Mouse (Mus musculus) midbrain, embryonic 13.5 days (tissue): ENCODE results near the gene Ecel1. TPM values are rescaled to one million over a fixed set of nuclear protein-coding genes. Genes with fewer than 3 reads are reported as not detected.

ENCODE experiments used
- ATAC-seq: fragments of 200-750 bp; cut with Nextera tagmentation; 2 replicates; pipeline ENCODE4 v1.8.0; 2017; ENCODE audit warnings: mild to moderate bottlenecking, moderate TSS enrichment, moderate library complexity
- H3K27ac ChIP-seq: fragments of 300-500 bp; sonication (generic); 2 replicates; pipeline ENCODE4 v1.5.1; 2015; ENCODE audit warnings: inconsistent platforms, mild to moderate bottlenecking, moderate library complexity
- H3K27me3 ChIP-seq: fragments of 300-500 bp; sonication (generic); 2 replicates; pipeline ENCODE4 v1.6.1; 2015; ENCODE audit warnings: mild to moderate bottlenecking, inconsistent platforms
- H3K36me3 ChIP-seq: fragments of 300-500 bp; sonication (generic); 2 replicates; pipeline ENCODE4 v1.6.1; 2015; ENCODE audit warnings: mild to moderate bottlenecking, inconsistent platforms
- H3K4me1 ChIP-seq: fragments of 300-500 bp; sonication (generic); replicated peaks from 2 replicates; pipeline ENCODE4 v1.6.1; 2015; ENCODE audit warnings: inconsistent platforms
- H3K4me2 ChIP-seq: fragments of 300-500 bp; sonication (generic); replicated peaks from 2 replicates; pipeline ENCODE4 v1.6.1; 2015; ENCODE audit warnings: moderate library complexity, mild to moderate bottlenecking, inconsistent platforms
- H3K4me3 ChIP-seq: fragments of 300-500 bp; sonication (generic); replicated peaks from 2 replicates; pipeline ENCODE4 v1.5.1; 2015; ENCODE audit warnings: mild to moderate bottlenecking, inconsistent platforms
- H3K9ac ChIP-seq: fragments of 300-500 bp; sonication (generic); replicated peaks from 2 replicates; pipeline ENCODE4 v1.6.1; 2015; ENCODE audit warnings: mild to moderate bottlenecking, inconsistent platforms
- H3K9me3 ChIP-seq: fragments of 300-500 bp; sonication (generic); 2 replicates; pipeline ENCODE4 v1.6.1; 2016; ENCODE audit warnings: mild to moderate bottlenecking, inconsistent platforms
- WGBS: fragments of 180-500 bp; shearing (Covaris S2); methylation state at CpG from one replicate; pipeline ENCODE4 v1.1.7; 2015; 5-methylcytosine and 5-hydroxymethylcytosine counted together
- polyA plus RNA-seq: library from polyadenylated mRNA; unstranded; fragments of >200 nt; fragmentation: Nextera tagmentation; extraction: Ambion mirVana; gene quantifications from 2 replicates; pipeline ENCODE4 v1.2.1, GENCODE M21; 2015

Ecel1 gene
- polyA plus RNA-seq, 1 experiment from 2014 or later: 15.0 TPM

GRCm38 (mm10) chr1:87186261-87187036 is 30.1 kb upstream of the Ecel1 start:
- peaks cover 21% of the 10 kb centered on the region for H3K4me1 ChIP-seq
- WGBS: 1% methylated on average over 54 of the region's 54 CpGs
- H3K27ac ChIP-seq: no peak overlapping the region
- H3K9ac ChIP-seq: peak overlapping the region; percentile 55
- H3K4me2 ChIP-seq: peak overlapping the region; percentile 72
- no peaks in the 10 kb centered on the region for H3K36me3 ChIP-seq
- H3K9me3 ChIP-seq: no peaks in the 10 kb centered on the region
- H3K27me3 ChIP-seq: peaks cover 55% of the 10 kb centered on the region
- peak; percentile 71 for ATAC-seq
- H3K4me3 ChIP-seq: peak overlapping the region; percentile 45

GRCm38 (mm10) chr1:87185526-87185925 is 29.2 kb upstream of the Ecel1 start:
- peaks cover 21% of the 10 kb centered on the region for H3K4me1 ChIP-seq
- no peak overlapping the region for H3K9ac ChIP-seq
- peaks cover 59% of the 10 kb centered on the region for H3K27me3 ChIP-seq
- H3K4me3 ChIP-seq: no peak overlapping the region
- 0 out of 2 replicates have a peak overlapping the region, but pooled peaks have one; percentile 72 for H3K4me2 ChIP-seq
- 12% methylated on average over 13 of the region's 13 CpGs for WGBS
- no peak overlapping the region for H3K27ac ChIP-seq
- H3K9me3 ChIP-seq: no peaks in the 10 kb centered on the region
- no peak for ATAC-seq
- H3K36me3 ChIP-seq: no peaks in the 10 kb centered on the region

- ATAC-seq: peak; percentile 24; the same call in 1 of the 2 replicates
- H3K27me3 ChIP-seq: peaks cover 63% of the 10 kb centered on the region
- no peak overlapping the region for H3K27ac ChIP-seq
- WGBS: 10% methylated on average over 20 of the region's 20 CpGs
- H3K36me3 ChIP-seq: no peaks in the 10 kb centered on the region
- peaks cover 21% of the 10 kb centered on the region for H3K4me1 ChIP-seq
- no peak overlapping the region for H3K4me3 ChIP-seq
- no peak overlapping the region for H3K9ac ChIP-seq
- no peaks in the 10 kb centered on the region for H3K9me3 ChIP-seq
- peak overlapping the region; percentile 26 for H3K4me2 ChIP-seq
These were observed 28.4 kb upstream of the Ecel1 start for GRCm38 (mm10) chr1:87184751-87185139.

GRCm38 (mm10) chr1:87183998-87184750 is 27.9 kb upstream of the Ecel1 start:
- ATAC-seq: peak; percentile 4; the same call in 1 of the 2 replicates
- WGBS: 30% methylated on average over 15 of the region's 15 CpGs
- H3K27ac ChIP-seq: no peak overlapping the region
- no peak overlapping the region for H3K9ac ChIP-seq
- H3K27me3 ChIP-seq: peaks cover 63% of the 10 kb centered on the region
- H3K4me3 ChIP-seq: no peak overlapping the region
- no peaks in the 10 kb centered on the region for H3K9me3 ChIP-seq
- peaks cover 21% of the 10 kb centered on the region for H3K4me1 ChIP-seq
- no peaks in the 10 kb centered on the region for H3K36me3 ChIP-seq
- peak overlapping the region; percentile 26 for H3K4me2 ChIP-seq

DNA sequence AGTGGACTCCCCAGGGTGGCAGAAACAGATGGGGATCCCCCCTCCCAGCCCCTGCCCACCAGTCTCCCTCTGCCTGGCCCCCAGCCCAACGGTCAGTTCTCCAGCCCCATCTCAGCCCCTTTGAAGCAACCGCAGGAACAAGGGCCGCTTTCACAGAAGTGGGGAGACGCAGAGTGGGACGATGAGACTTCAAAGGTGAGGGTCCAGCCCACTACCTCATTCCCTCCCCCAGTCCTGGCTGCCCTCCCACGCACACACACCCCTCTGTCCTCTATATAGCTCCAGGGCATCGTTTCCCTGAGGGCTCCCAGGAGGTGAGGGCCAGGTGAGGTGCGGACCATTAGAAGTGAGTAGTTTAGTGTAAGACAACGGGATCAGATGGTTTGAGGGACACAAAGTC is 26.7 kb upstream of the Ecel1 start, which contains the start of gene Prss56:
TSS of gene Prss56 (plus strand) at position 301 of the 400 bp plus-strand sequence.
- H3K4me2 ChIP-seq: no peak within 1 kb of the TSS
- peaks cover 21% of the 10 kb centered on the region for H3K4me1 ChIP-seq
- H3K9me3 ChIP-seq: no peaks in the 10 kb centered on the region
- no peaks in the 10 kb centered on the region for H3K36me3 ChIP-seq
- no peak within 1 kb of the TSS for H3K9ac ChIP-seq
- H3K27me3 ChIP-seq: peaks cover 54% of the 10 kb centered on the region
- no peak within 1 kb of the TSS for H3K4me3 ChIP-seq
- no peak within 1 kb of the TSS for H3K27ac ChIP-seq
- 63% methylated on average over 9 of the region's 9 CpGs for WGBS
- no peak for ATAC-seq

GRCm38 (mm10) chr1:87180896-87181295 is 24.6 kb upstream of the Ecel1 start:
- Histone ChIP-seq H3K36me3 (no peaks in the 10 kb centered on the region), H3K4me2 (no peak overlapping the region), H3K9me3 (no peaks in the 10 kb centered on the region), H3K27ac (no peak overlapping the region), H3K4me3 (no peak overlapping the region), H3K9ac (no peak overlapping the region), H3K27me3 (peaks cover 49% of the 10 kb centered on the region), H3K4me1 (peaks cover 16% of the 10 kb centered on the region)
- no peak for ATAC-seq
- 62% methylated on average over 5 of the region's 5 CpGs for WGBS

GRCm38 (mm10) chr1:87175852-87176292 is 19.6 kb upstream of the Ecel1 start:
- Histone ChIP-seq H3K4me3 (no peak overlapping the region), H3K27ac (peak overlapping the region; percentile 36; the same call in 1 of the 2 replicates), H3K9ac (no peak overlapping the region), H3K27me3 (0 out of 2 replicates have a peak, but pooled peaks cover 21% of the 10 kb centered on the region), H3K9me3 (no peaks in the 10 kb centered on the region), H3K4me1 (peaks cover 32% of the 10 kb centered on the region), H3K4me2 (peak overlapping the region; percentile 14; the same call in 1 of the 2 replicates), H3K36me3 (no peaks in the 10 kb centered on the region)
- 3% methylated on average over 11 of the region's 11 CpGs for WGBS
- peak; percentile 87 for ATAC-seq

GRCm38 (mm10) chr1:87174006-87174955 is 18.0 kb upstream of the Ecel1 start:
- H3K27me3 ChIP-seq: 0 out of 2 replicates have a peak, but pooled peaks cover 18% of the 10 kb centered on the region
- 24% methylated on average over 28 of the region's 28 CpGs for WGBS

GRCm38 (mm10) chr1:87172316-87172715 is 16.0 kb upstream of the Ecel1 start:
- ATAC-seq: no peak
- WGBS: 29% methylated on average over 9 of the region's 9 CpGs
- Histone ChIP-seq H3K4me1 (peaks cover 54% of the 10 kb centered on the region), H3K9ac (no peak overlapping the region), H3K4me2 (no peak overlapping the region), H3K4me3 (no peak overlapping the region), H3K36me3 (no peaks in the 10 kb centered on the region), H3K27ac (0 out of 2 replicates have a peak overlapping the region, but pooled peaks have one; percentile 2), H3K27me3 (0 out of 2 replicates have a peak, but pooled peaks cover 18% of the 10 kb centered on the region), H3K9me3 (no peaks in the 10 kb centered on the region)

More at GRCm38 (mm10) chr1:87174006-87174955, 18.0 kb upstream of the Ecel1 start:
- H3K4me3 ChIP-seq: no peak overlapping the region
- no peak overlapping the region for H3K27ac ChIP-seq
- no peaks in the 10 kb centered on the region for H3K9me3 ChIP-seq
- no peak overlapping the region for H3K9ac ChIP-seq
- H3K4me2 ChIP-seq: no peak overlapping the region
- H3K4me1 ChIP-seq: peaks cover 48% of the 10 kb centered on the region
- H3K36me3 ChIP-seq: no peaks in the 10 kb centered on the region
- ATAC-seq: no peak; the same call in 1 of the 2 replicates

DNA sequence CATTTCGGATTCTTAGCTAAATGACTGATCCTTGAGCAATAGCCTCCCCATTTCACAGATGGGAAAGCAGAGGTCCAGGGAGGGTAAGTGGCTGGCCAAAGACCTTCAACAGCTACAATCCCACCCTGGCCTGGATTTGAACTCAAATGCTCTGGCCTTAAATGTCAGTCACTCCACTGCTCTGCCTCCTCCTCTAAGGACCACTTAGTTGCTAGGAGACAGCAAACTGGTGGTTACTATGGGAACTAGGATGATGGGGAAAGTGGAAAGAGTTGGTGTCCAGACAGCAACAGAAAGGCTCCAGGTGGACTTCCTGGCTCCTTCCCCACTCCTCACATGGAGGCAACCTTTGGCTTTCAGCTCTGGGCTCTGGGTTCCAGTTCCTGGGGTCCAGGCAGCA is 15.0 kb upstream of the Ecel1 start:
- no peak for ATAC-seq
- 86% methylated on average over 1 of the region's 1 CpGs for WGBS

DNA sequence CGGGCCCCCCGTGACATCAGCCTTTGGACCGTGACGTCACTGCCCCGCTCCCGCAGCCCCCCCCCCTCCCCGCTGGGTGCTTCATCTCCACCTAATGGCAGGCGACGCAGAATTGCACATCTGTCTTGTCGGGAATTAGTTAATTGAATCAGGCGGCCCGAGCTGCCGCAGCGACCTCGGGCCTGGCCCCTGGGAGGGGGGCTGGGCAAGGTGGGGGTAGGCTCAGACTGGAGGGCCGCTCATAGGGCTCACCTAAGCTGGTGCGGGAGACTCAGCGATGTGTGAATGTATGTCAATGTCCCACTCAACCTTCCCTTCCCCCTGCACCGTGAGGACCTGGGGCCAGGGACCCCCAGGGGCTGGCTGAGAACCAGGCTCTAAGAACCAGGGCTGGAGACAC is 14.1 kb upstream of the Ecel1 start:
- Histone ChIP-seq H3K4me3 (no peak overlapping the region), H3K36me3 (no peaks in the 10 kb centered on the region), H3K27ac (no peak overlapping the region), H3K9ac (no peak overlapping the region), H3K27me3 (peaks cover 14% of the 10 kb centered on the region; the same call in 1 of the 2 replicates), H3K4me2 (peak overlapping the region; percentile 19), H3K4me1 (peaks cover 46% of the 10 kb centered on the region), H3K9me3 (no peaks in the 10 kb centered on the region)
- peak; percentile 49; the same call in 1 of the 2 replicates for ATAC-seq
- WGBS: 8% methylated on average over 19 of the region's 19 CpGs

More for the DNA sequence above, 15.0 kb upstream of the Ecel1 start:
- Histone ChIP-seq H3K4me2 (no peak overlapping the region), H3K9ac (no peak overlapping the region), H3K27ac (no peak overlapping the region), H3K4me3 (no peak overlapping the region), H3K4me1 (peaks cover 54% of the 10 kb centered on the region), H3K9me3 (no peaks in the 10 kb centered on the region), H3K27me3 (peaks cover 15% of the 10 kb centered on the region; the same call in 1 of the 2 replicates), H3K36me3 (no peaks in the 10 kb centered on the region)
